Mouse (Mus musculus): ENCODE data around the gene Pla2r1.

The Pla2r1 gene

GRCm38 (mm10) chr2:60552902-60553682, at the start of gene Pla2r1:
Gene Pla2r1 (minus strand): TSS chr2:60553308.
- peak in 1 of 2 experiments; percentile 3 for DNase-seq (ENCODE audit: low spot score in 2 of 2)

GRCm38 (mm10) chr2:60601326-60601725, 48.2 kb upstream of the Pla2r1 start:
- DNase-seq (ENCODE audit: low spot score in 2 of 2), result no peak

- DNase-seq (ENCODE audit: low spot score in 2 of 2), result no peak
Observed at GRCm38 (mm10) chr2:60600863-60601262, 47.8 kb upstream of the Pla2r1 start.

GRCm38 (mm10) chr2:60583416-60583815, 30.3 kb upstream of the Pla2r1 start:
- DNase-seq (ENCODE audit: low spot score in 2 of 2), result no peak

GRCm38 (mm10) chr2:60554561-60554960, 1.5 kb upstream of the Pla2r1 start:
- DNase-seq (ENCODE audit: low spot score in 2 of 2), result no peak

- DNase-seq (ENCODE audit: low spot score in 2 of 2), result no peak
Observed at GRCm38 (mm10) chr2:60552177-60552901, 769 bp downstream of the Pla2r1 start.

- no peak for DNase-seq (ENCODE audit: low spot score in 2 of 2)
Observed at GRCm38 (mm10) chr2:60551673-60552072, 1.4 kb downstream of the Pla2r1 start.

- DNase-seq (ENCODE audit: low spot score in 2 of 2), result no peak
Observed at GRCm38 (mm10) chr2:60550521-60550920, 2.6 kb downstream of the Pla2r1 start.

- DNase-seq (ENCODE audit: low spot score in 2 of 2), result no peak
Observed at GRCm38 (mm10) chr2:60549851-60550250, 3.3 kb downstream of the Pla2r1 start.

GRCm38 (mm10) chr2:60546082-60546481, 7.0 kb downstream of the Pla2r1 start:
- DNase-seq (ENCODE audit: low spot score in 2 of 2), result no peak

- no peak for DNase-seq (ENCODE audit: low spot score in 2 of 2)
Observed at GRCm38 (mm10) chr2:60544006-60544405, 9.1 kb downstream of the Pla2r1 start.

- DNase-seq (ENCODE audit: low spot score in 2 of 2), result no peak
Observed at GRCm38 (mm10) chr2:60541745-60542144, 11.4 kb downstream of the Pla2r1 start.

GRCm38 (mm10) chr2:60540346-60540745, 12.8 kb downstream of the Pla2r1 start:
- no peak for DNase-seq (ENCODE audit: low spot score in 2 of 2)

GRCm38 (mm10) chr2:60538710-60539109, 14.4 kb downstream of the Pla2r1 start:
- DNase-seq (ENCODE audit: low spot score in 2 of 2), result no peak

GRCm38 (mm10) chr2:60538274-60538673, 14.8 kb downstream of the Pla2r1 start:
- no peak for DNase-seq (ENCODE audit: low spot score in 2 of 2)

GRCm38 (mm10) chr2:60534755-60535154, 18.4 kb downstream of the Pla2r1 start:
- no peak for DNase-seq (ENCODE audit: low spot score in 2 of 2)

GRCm38 (mm10) chr2:60533026-60533425, 20.1 kb downstream of the Pla2r1 start:
- DNase-seq (ENCODE audit: low spot score in 2 of 2), result no peak

- no peak for DNase-seq (ENCODE audit: low spot score in 2 of 2)
Observed at GRCm38 (mm10) chr2:60532495-60532894, 20.6 kb downstream of the Pla2r1 start.

GRCm38 (mm10) chr2:60515817-60516216, 37.3 kb downstream of the Pla2r1 start:
- DNase-seq (ENCODE audit: low spot score in 2 of 2), result no peak

- DNase-seq (ENCODE audit: low spot score in 2 of 2), result no peak
Observed at GRCm38 (mm10) chr2:60514863-60515262, 38.2 kb downstream of the Pla2r1 start.

- DNase-seq (ENCODE audit: low spot score in 2 of 2), result no peak
Observed at GRCm38 (mm10) chr2:60510718-60511117, 42.4 kb downstream of the Pla2r1 start.

GRCm38 (mm10) chr2:60505145-60505544, 48.0 kb downstream of the Pla2r1 start:
- DNase-seq (ENCODE audit: low spot score in 2 of 2), result no peak

GRCm38 (mm10) chr2:60504718-60505117, 48.4 kb downstream of the Pla2r1 start:
- DNase-seq (ENCODE audit: low spot score in 2 of 2), result no peak

All from left cerebral cortex, adult 9 months (tissue).